Mouse (Mus musculus): ENCODE measurements at regions not wholly inside any gene's neighbourhood (a gene's known extent, or its start where the extent isn't known, plus 50 kb on each side); places are given as distances from the start of the nearest gene placed in this dataset.

GRCm38 (mm10) chr2:116974569-116975060, 96.1 kb downstream of the Tmco5 start:
- Histone ChIP-seq H3K9me3 (no peaks in the 10 kb centered on the region), H3K27ac (peak overlapping the region; percentile 98), H3K27me3 (ENCODE audit: poor library complexity, severe bottlenecking) (peaks cover 23% of the 10 kb centered on the region), H3K4me1 (peaks cover 88% of the 10 kb centered on the region), H3K4me3 (peak overlapping the region; percentile 56), H3K36me3 (replicated peaks) (no peaks in the 10 kb centered on the region)
- 8% methylated on average over 7 of the region's 7 CpGs for WGBS
- DNase-seq (ENCODE audit: extremely low spot score, low spot score): no peak

DNA sequence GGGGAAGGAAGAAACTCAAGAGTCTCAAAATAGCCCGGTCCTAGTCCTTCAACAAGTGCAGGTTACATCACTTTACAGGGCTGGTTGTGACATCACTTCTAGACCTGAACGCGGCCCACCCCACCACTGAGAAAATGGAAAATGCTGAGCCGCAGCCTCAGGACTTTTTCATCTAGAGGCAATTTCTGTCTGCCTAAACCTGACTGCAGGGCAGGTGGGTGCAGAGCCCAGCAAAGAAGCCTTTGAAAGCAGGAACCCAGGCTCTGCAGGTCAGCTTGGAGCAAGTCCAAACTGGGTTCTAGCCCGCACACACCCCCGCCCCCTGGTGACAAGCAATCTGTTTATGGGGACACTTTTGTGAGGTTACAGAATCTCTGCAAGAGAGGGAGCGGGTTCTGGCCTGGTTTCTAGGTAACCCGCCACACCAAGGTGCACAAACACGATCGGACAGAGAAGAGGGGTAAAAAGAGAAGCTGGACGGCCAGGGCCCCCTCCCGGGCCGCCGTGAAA, 96.7 kb downstream of the Tmco5 start:
- WGBS: under 1% methylated on average over 14 of the region's 14 CpGs
- peak overlapping the region; percentile 56 for H3K4me3 ChIP-seq
- H3K27ac ChIP-seq: peak overlapping the region; percentile 98
- peaks cover 18% of the 10 kb centered on the region; the same call in 1 of the 2 replicates for H3K27me3 ChIP-seq (ENCODE audit: poor library complexity, severe bottlenecking)
- H3K4me1 ChIP-seq: peaks cover 93% of the 10 kb centered on the region
- no peaks in the 10 kb centered on the region for H3K36me3 ChIP-seq (replicated peaks)
- H3K9me3 ChIP-seq: no peaks in the 10 kb centered on the region
- no peak for DNase-seq (ENCODE audit: extremely low spot score, low spot score)

DNA sequence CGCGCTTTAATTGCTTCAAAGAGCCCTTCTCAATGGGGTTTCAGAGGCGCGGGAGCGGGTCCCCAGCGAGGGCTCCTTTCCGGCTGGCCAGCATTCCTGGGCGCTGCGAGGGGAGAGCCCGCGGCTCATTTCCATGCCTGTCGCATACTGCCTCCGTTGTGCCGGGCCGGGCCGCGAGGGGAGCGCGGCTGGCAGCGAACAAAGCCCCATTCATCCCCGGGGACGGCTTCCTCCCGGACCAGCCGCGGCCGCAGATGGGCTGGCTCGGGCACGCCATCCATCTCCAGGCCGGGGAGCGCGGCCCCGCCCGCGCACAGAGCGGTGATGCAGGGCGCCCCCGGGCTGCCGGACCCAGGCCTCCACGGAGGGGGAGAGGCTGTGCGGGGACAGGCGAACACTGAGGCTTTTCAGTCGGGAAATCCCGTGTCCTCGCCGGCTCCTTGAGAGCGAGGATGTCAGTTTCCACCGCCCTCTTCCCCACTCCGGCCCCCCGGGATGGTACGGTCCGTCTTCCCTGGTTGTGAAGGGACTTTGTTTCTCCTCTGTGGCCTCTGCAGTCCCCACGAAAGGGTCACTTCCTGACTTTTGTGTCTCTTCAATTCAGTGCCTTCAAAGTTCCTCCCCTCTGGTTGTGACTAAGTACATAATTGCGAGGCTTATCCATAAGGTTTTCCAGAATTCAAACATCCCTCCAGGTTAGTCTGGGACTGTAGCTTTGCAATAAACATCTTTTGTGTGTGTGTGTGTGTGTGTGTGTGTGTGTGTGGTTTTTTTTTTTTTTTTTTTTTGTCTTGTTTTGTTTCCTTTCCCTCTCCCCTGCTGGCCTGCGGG, 97.3 kb downstream of the Tmco5 start:
- Histone ChIP-seq H3K27me3 (ENCODE audit: poor library complexity, severe bottlenecking) (peaks cover 12% of the 10 kb centered on the region; the same call in 1 of the 2 replicates), H3K9me3 (no peaks in the 10 kb centered on the region), H3K4me3 (peak overlapping the region; percentile 56), H3K27ac (peak overlapping the region; percentile 98), H3K4me1 (peaks cover 99% of the 10 kb centered on the region), H3K36me3 (replicated peaks) (no peaks in the 10 kb centered on the region)
- peak; percentile 92 for DNase-seq (ENCODE audit: extremely low spot score, low spot score)
- WGBS: under 1% methylated on average over 54 of the region's 54 CpGs

DNA sequence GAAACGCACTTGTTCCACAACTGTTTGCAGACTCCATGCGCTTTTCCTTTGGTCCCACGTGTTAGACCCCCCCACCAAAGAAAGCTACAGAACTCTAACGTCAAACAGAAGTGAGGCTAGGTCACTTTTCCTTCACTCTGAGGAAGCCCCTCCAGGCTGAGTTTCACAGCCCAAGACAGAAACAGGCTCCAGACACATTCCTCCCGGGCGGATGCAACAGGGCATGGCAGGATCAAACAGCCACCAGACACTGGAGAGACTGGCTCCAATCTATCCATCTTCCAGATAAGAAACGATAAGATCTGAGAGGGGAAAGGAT, 97.9 kb downstream of the Tmco5 start:
- DNase-seq (ENCODE audit: extremely low spot score, low spot score): peak; percentile 68
- Histone ChIP-seq H3K36me3 (replicated peaks) (no peaks in the 10 kb centered on the region), H3K9me3 (no peaks in the 10 kb centered on the region), H3K4me1 (peaks cover 99% of the 10 kb centered on the region), H3K4me3 (peak overlapping the region; percentile 56), H3K27ac (peak overlapping the region; percentile 98), H3K27me3 (ENCODE audit: poor library complexity, severe bottlenecking) (peaks cover 9% of the 10 kb centered on the region; the same call in 1 of the 2 replicates)
- WGBS: under 1% methylated on average over 7 of the region's 7 CpGs

- peak; percentile 31 for DNase-seq (ENCODE audit: extremely low spot score, low spot score)
- no peaks in the 10 kb centered on the region for H3K9me3 ChIP-seq
- peaks cover 93% of the 10 kb centered on the region for H3K4me1 ChIP-seq
- H3K27ac ChIP-seq: peak overlapping the region; percentile 98
- H3K4me3 ChIP-seq: peak overlapping the region; percentile 56
- H3K27me3 ChIP-seq (ENCODE audit: poor library complexity, severe bottlenecking): peaks cover 9% of the 10 kb centered on the region; the same call in 1 of the 2 replicates
- H3K36me3 ChIP-seq (replicated peaks): no peaks in the 10 kb centered on the region
- 2% methylated on average over 9 of the region's 9 CpGs for WGBS
These were observed 98.5 kb downstream of the Tmco5 start for GRCm38 (mm10) chr2:116976951-116977503.

DNA sequence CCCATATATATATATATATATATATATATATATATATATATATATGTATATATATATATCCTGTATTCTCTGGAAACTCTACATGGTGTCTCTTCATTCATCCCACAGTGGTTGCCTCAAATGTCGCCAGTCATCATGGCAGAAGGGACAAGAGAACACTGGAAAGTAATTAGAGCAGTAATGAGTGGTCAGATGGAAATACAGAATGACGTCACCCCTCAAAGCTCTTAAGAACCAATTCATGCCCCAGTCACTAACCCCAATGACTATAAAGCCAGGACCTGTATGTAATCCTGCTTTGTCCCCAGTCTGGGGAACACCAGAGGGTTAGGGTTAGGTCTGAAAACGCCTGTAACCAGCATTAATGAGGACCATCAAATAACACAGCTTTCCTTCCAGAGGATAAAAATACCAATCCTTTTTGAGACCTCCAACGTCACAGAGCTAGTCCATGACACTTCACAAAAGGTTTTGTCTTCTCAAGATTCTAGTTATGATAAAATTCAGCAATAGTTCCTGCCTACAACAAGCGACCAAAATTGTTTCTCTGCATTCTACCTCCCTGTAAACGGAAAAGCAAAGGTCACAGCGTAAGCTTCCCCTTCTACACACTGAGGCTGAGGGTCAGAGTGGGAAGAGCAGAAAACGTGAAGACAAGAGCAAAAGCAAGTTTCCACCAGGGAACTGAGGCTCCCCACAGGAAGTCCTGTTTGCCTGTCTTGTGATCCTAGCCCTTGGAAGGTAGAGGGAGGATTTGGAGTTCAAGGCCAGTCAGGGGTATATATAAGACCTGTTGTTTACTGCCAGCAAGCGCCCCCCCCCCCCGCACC, 99.5 kb downstream of the Tmco5 start:
- peak overlapping the region; percentile 73 for H3K27ac ChIP-seq
- no peak overlapping the region for H3K4me3 ChIP-seq
- peaks cover 9% of the 10 kb centered on the region; the same call in 1 of the 2 replicates for H3K27me3 ChIP-seq (ENCODE audit: poor library complexity, severe bottlenecking)
- H3K4me1 ChIP-seq: peaks cover 83% of the 10 kb centered on the region
- 0 out of 2 replicates have a peak, but pooled peaks cover 2% of the 10 kb centered on the region for H3K9me3 ChIP-seq
- WGBS: 34% methylated on average over 10 of the region's 10 CpGs
- H3K36me3 ChIP-seq (replicated peaks): no peaks in the 10 kb centered on the region
- no peak for DNase-seq (ENCODE audit: extremely low spot score, low spot score)

- Histone ChIP-seq H3K4me3 (no peak overlapping the region), H3K27ac (peak overlapping the region; percentile 73), H3K4me1 (peaks cover 75% of the 10 kb centered on the region), H3K9me3 (0 out of 2 replicates have a peak, but pooled peaks cover 2% of the 10 kb centered on the region), H3K36me3 (replicated peaks) (no peaks in the 10 kb centered on the region), H3K27me3 (ENCODE audit: poor library complexity, severe bottlenecking) (peaks cover 5% of the 10 kb centered on the region; the same call in 1 of the 2 replicates)
- WGBS: 47% methylated on average over 4 of the region's 4 CpGs
- DNase-seq (ENCODE audit: extremely low spot score, low spot score): no peak
These were observed 100.3 kb downstream of the Tmco5 start for GRCm38 (mm10) chr2:116978809-116979208.

DNA sequence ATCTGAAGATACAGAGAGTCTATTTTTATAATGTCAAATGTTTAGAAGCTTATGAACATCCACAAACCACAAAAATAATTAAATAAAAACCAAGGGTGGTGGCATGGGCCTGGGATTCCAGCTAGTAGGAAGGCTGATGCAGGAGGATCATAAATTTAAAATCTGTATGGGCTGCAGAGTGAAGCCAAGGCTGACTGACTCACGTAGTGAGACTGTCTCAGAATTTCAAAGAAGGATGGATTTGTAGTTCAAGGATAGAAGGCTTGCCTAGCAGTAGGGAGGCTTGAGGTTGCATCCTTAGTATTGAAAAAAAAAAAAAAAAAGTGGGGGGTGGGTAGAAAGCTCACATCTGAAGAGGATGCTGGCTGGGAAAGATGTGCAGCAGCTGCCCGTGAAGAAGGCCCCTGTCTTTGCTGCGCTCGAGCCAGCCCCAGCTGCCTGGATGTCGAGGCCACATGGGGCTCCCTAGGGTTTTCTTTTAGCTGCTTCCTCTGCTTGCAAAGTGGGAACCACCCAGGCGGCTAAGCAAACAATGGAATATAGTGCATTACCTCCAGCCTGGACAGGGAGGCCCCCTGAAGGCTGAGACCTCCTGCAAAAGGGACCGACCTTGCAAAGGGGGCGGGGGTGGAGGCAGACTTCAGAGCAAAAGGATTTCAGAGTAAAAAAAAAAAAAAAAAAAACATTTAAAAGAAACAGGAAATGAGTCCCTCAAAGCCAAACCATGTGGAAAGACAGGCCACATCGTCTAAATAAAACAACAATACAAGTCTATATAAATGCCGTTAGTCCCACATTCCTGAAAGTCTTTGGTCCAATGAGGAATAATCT, 101.3 kb downstream of the Tmco5 start:
- WGBS: 1% methylated on average over 10 of the region's 10 CpGs
- DNase-seq (ENCODE audit: extremely low spot score, low spot score): peak; percentile 73
- Histone ChIP-seq H3K27me3 (ENCODE audit: poor library complexity, severe bottlenecking) (no peaks in the 10 kb centered on the region), H3K4me1 (peaks cover 65% of the 10 kb centered on the region), H3K9me3 (0 out of 2 replicates have a peak, but pooled peaks cover 2% of the 10 kb centered on the region), H3K27ac (peak overlapping the region; percentile 83), H3K4me3 (no peak overlapping the region; the same call in 1 of the 2 replicates), H3K36me3 (replicated peaks) (no peaks in the 10 kb centered on the region)

- no peak for DNase-seq (ENCODE audit: extremely low spot score, low spot score)
- Histone ChIP-seq H3K4me3 (no peak overlapping the region), H3K27me3 (ENCODE audit: poor library complexity, severe bottlenecking) (no peaks in the 10 kb centered on the region), H3K9me3 (0 out of 2 replicates have a peak, but pooled peaks cover 2% of the 10 kb centered on the region), H3K27ac (peak overlapping the region; percentile 76), H3K36me3 (replicated peaks) (no peaks in the 10 kb centered on the region), H3K4me1 (peaks cover 56% of the 10 kb centered on the region)
- WGBS: 30% methylated on average over 5 of the region's 5 CpGs
These were observed 102.2 kb downstream of the Tmco5 start for GRCm38 (mm10) chr2:116980692-116981091.

GRCm38 (mm10) chr2:116983351-116983750, 104.9 kb downstream of the Tmco5 start:
- Histone ChIP-seq H3K9me3 (0 out of 2 replicates have a peak, but pooled peaks cover 2% of the 10 kb centered on the region), H3K27ac (no peak overlapping the region), H3K36me3 (replicated peaks) (no peaks in the 10 kb centered on the region), H3K27me3 (ENCODE audit: poor library complexity, severe bottlenecking) (no peaks in the 10 kb centered on the region), H3K4me3 (no peak overlapping the region), H3K4me1 (peaks cover 30% of the 10 kb centered on the region)
- DNase-seq (ENCODE audit: extremely low spot score, low spot score): no peak
- WGBS: 92% methylated on average over 5 of the region's 5 CpGs

GRCm38 (mm10) chr2:116983821-116984351, 105.4 kb downstream of the Tmco5 start:
- no peak overlapping the region for H3K27ac ChIP-seq
- 82% methylated on average over 10 of the region's 10 CpGs for WGBS
- DNase-seq (ENCODE audit: extremely low spot score, low spot score): no peak
- H3K36me3 ChIP-seq (replicated peaks): no peaks in the 10 kb centered on the region
- H3K4me3 ChIP-seq: no peak overlapping the region
- 0 out of 2 replicates have a peak, but pooled peaks cover 2% of the 10 kb centered on the region for H3K9me3 ChIP-seq
- H3K27me3 ChIP-seq (ENCODE audit: poor library complexity, severe bottlenecking): no peaks in the 10 kb centered on the region
- H3K4me1 ChIP-seq: peaks cover 25% of the 10 kb centered on the region
